Mouse (Mus musculus) forebrain, embryonic 11.5 days (tissue): ENCODE measurements at regions not wholly inside any gene's neighbourhood (a gene's known extent, or its start where the extent isn't known, plus 50 kb on each side); places are given as distances from the start of the nearest gene placed in this dataset.

ENCODE experiments used
- ATAC-seq: fragments of 200-750 bp; cut with Nextera tagmentation; replicated peaks from 2 replicates; pipeline ENCODE4 v1.8.0; 2017; ENCODE audit warnings: moderate TSS enrichment; ENCODE audit not compliant: low FRiP score
- DNase-seq: peaks from one replicate; pipeline ENCODE4 v3.0.0-alpha.2; 2017; ENCODE audit warnings: low spot score
- H3K27ac ChIP-seq: fragments of 300-500 bp; sonication (generic); 2 replicates; pipeline ENCODE4 v1.5.1; 2014; ENCODE audit warnings: low read depth, low read length
- H3K27me3 ChIP-seq: fragments of 300-500 bp; sonication (generic); 2 replicates; pipeline ENCODE4 v1.6.1; 2014; ENCODE audit warnings: mild to moderate bottlenecking, low read length, mixed read lengths; ENCODE audit not compliant: control insufficient read depth, insufficient read depth
- H3K36me3 ChIP-seq: fragments of 300-500 bp; sonication (generic); 2 replicates; pipeline ENCODE4 v1.6.1; 2014; ENCODE audit warnings: mild to moderate bottlenecking, low read length, moderate library complexity, mixed read lengths; ENCODE audit not compliant: control insufficient read depth, insufficient read depth
- H3K4me1 ChIP-seq: fragments of 300-500 bp; sonication (generic); replicated peaks from 2 replicates; pipeline ENCODE4 v1.6.1; 2014; ENCODE audit warnings: low read length, mixed read lengths; ENCODE audit not compliant: control insufficient read depth, insufficient read depth
- H3K4me2 ChIP-seq: fragments of 300-500 bp; sonication (generic); 2 replicates; pipeline ENCODE4 v1.6.1; 2014; ENCODE audit warnings: low read depth, mild to moderate bottlenecking, low read length, moderate library complexity, mixed read lengths; ENCODE audit not compliant: severe bottlenecking
- H3K4me3 ChIP-seq: fragments of 300-500 bp; sonication (generic); 2 replicates; pipeline ENCODE4 v1.5.1; 2014; ENCODE audit warnings: low read depth, low read length
- H3K9ac ChIP-seq: fragments of 300-500 bp; sonication (generic); 2 replicates; pipeline ENCODE4 v1.6.1; 2014; ENCODE audit warnings: low read length
- H3K9me3 ChIP-seq: fragments of 300-500 bp; sonication (generic); 2 replicates; pipeline ENCODE4 v1.6.1; 2016; ENCODE audit warnings: low read length, mixed read lengths; ENCODE audit not compliant: control insufficient read depth
- WGBS: fragments of 180-500 bp; shearing (Covaris S2); extraction: QIAGEN DNeasy Blood & Tissue Kit; methylation state at CpG from one replicate; pipeline ENCODE4 v1.1.7; 2014; 5-methylcytosine and 5-hydroxymethylcytosine counted together

DNA sequence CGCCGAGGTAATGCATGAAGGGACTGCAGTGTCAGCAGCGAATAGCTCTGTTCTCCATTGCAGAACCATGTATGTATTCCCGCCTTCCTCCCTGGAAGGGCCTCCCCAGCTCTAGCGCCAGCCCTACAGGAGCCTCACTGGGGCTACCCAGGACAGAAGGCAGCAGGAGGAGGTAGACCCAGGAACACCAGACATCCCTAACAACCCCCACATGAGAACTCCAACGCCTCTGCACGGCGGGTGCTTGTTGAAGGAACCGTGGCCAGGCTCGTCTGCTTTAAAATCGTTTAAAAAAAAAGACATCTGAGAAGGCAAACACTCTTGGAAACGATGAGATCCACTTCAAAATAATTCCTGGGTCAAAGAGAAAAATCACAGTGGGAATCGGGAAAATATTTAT, 194.3 kb downstream of the Mroh4 start:
- Histone ChIP-seq H3K36me3 (no peaks in the 10 kb centered on the region), H3K9ac (no peak overlapping the region), H3K27me3 (no peaks in the 10 kb centered on the region), H3K27ac (no peak overlapping the region), H3K9me3 (no peaks in the 10 kb centered on the region), H3K4me2 (no peak overlapping the region), H3K4me1 (no peaks in the 10 kb centered on the region), H3K4me3 (no peak overlapping the region)
- no peak for DNase-seq
- no peak for ATAC-seq
- WGBS: 81% methylated on average over 13 of the region's 13 CpGs

DNA sequence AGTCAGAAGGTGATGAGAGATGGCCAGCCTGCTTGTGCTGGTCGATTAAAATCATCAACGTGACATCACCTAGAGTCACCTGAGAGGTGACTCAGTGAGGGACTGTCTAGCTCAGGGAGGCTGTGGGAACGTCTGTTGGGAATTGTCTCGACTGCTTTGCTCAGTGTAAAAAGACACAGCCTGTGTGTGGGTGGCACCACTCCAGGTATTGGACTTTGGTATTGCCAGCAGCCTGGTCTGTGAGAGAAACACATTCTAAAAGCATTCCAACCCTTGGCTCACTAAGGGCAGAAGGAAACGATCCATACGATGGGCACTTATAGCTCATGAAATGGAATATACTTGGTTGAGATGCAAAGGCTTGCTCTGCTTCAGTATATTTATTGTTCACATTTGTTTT, 209.2 kb downstream of the Mroh4 start:
- H3K4me3 ChIP-seq: no peak overlapping the region
- ATAC-seq (no peak), DNase-seq (no peak)
- H3K27me3 ChIP-seq: no peaks in the 10 kb centered on the region
- no peaks in the 10 kb centered on the region for H3K36me3 ChIP-seq
- no peak overlapping the region for H3K4me2 ChIP-seq
- H3K9ac ChIP-seq: no peak overlapping the region
- H3K9me3 ChIP-seq: no peaks in the 10 kb centered on the region
- 86% methylated on average over 6 of the region's 6 CpGs for WGBS
- H3K27ac ChIP-seq: no peak overlapping the region
- no peaks in the 10 kb centered on the region for H3K4me1 ChIP-seq

GRCm38 (mm10) chr15:74423001-74423400, 213.2 kb downstream of the Mroh4 start:
- Histone ChIP-seq H3K27ac (no peak overlapping the region), H3K36me3 (no peaks in the 10 kb centered on the region), H3K4me3 (no peak overlapping the region), H3K9me3 (no peaks in the 10 kb centered on the region), H3K27me3 (no peaks in the 10 kb centered on the region), H3K4me1 (no peaks in the 10 kb centered on the region), H3K9ac (no peak overlapping the region), H3K4me2 (no peak overlapping the region)
- DNase-seq: no peak
- ATAC-seq: no peak
- 88% methylated on average over 3 of the region's 3 CpGs for WGBS

DNA sequence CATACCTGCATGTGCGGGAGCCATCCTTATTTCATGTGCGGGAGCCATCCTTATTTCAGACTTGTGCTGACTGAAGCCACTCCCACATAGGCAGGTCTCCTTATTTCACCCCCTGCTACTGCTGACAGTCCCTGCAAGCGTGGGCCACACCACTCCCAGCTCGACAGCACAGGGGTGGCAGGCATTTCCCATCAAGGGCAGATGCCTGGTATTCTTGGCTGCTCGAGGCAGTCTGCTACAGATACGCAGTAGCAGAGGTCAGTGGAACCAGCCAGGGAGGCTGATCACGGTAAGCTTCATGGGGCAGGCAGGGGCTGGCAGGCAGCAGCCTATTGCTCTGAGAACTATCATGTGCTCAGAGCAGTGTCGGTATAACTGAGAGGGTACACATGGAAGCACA, 215.6 kb downstream of the Mroh4 start:
- no peak overlapping the region for H3K4me3 ChIP-seq
- ATAC-seq (no peak), DNase-seq (no peak)
- WGBS: 80% methylated on average over 8 of the region's 8 CpGs
- H3K9ac ChIP-seq: no peak overlapping the region
- H3K9me3 ChIP-seq: no peaks in the 10 kb centered on the region
- no peak overlapping the region for H3K27ac ChIP-seq
- no peaks in the 10 kb centered on the region for H3K4me1 ChIP-seq
- no peaks in the 10 kb centered on the region for H3K36me3 ChIP-seq
- no peak overlapping the region for H3K4me2 ChIP-seq
- no peaks in the 10 kb centered on the region for H3K27me3 ChIP-seq

GRCm38 (mm10) chr15:74418635-74419034, 217.5 kb downstream of the Mroh4 start:
- H3K4me1 ChIP-seq: no peaks in the 10 kb centered on the region
- DNase-seq (no peak), ATAC-seq (no peak)
- H3K4me2 ChIP-seq: no peak overlapping the region
- WGBS: 86% methylated on average over 7 of the region's 7 CpGs
- no peaks in the 10 kb centered on the region for H3K27me3 ChIP-seq
- no peaks in the 10 kb centered on the region for H3K36me3 ChIP-seq
- no peak overlapping the region for H3K9ac ChIP-seq
- H3K27ac ChIP-seq: no peak overlapping the region
- H3K9me3 ChIP-seq: no peaks in the 10 kb centered on the region
- H3K4me3 ChIP-seq: no peak overlapping the region

DNA sequence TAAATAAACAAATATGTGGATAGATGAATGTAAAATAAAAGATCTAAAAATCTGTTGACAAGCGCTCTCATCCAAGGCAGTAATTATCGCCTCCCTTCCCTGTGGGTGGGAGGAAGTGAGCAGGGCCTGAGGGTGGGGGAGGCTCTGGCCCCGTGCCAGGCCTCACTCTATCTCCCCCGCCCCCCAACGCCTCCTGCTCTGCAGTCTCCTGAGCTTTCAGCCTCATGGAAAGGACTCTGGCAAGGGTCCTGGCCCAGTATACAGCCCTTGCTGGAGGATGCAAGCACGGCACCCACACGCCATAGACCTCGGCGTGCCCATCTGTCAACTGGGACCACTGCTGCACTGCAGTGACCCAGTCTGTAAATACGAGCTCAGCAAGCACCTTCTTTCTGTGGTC, 222.9 kb downstream of the Mroh4 start:
- Histone ChIP-seq H3K27ac (no peak overlapping the region), H3K9me3 (no peaks in the 10 kb centered on the region), H3K27me3 (no peaks in the 10 kb centered on the region), H3K4me3 (no peak overlapping the region), H3K36me3 (no peaks in the 10 kb centered on the region), H3K4me2 (no peak overlapping the region), H3K9ac (no peak overlapping the region), H3K4me1 (no peaks in the 10 kb centered on the region; the same call in 1 of the 2 replicates)
- no peak for ATAC-seq
- no peak for DNase-seq
- WGBS: 68% methylated on average over 10 of the region's 10 CpGs

DNA sequence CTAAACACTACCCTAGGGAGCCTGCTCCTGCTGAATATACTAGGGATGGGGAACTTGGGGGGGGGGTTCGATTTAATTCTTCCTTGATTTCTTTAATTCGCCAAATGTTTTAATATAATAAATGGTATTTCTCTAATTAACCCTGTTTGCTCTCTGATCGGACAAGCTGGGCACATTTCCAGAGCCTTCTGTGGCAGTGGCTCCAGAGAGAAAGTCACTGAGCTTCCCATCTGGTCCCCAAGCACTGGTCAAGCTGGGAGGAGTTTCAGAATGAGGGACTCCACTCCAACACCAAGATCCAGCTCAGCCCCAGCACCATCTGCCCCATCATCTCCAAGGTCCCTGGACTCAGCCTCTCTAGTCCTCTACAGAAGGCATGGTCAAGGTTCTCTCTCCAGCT, 223.9 kb downstream of the Mroh4 start:
- H3K27ac ChIP-seq: no peak overlapping the region
- H3K36me3 ChIP-seq: no peaks in the 10 kb centered on the region
- no peak overlapping the region for H3K4me3 ChIP-seq
- no peak overlapping the region for H3K4me2 ChIP-seq
- 95% methylated on average over 3 of the region's 3 CpGs for WGBS
- ATAC-seq (no peak), DNase-seq (no peak)
- no peaks in the 10 kb centered on the region for H3K27me3 ChIP-seq
- no peak overlapping the region for H3K9ac ChIP-seq
- H3K4me1 ChIP-seq: no peaks in the 10 kb centered on the region; the same call in 1 of the 2 replicates
- H3K9me3 ChIP-seq: no peaks in the 10 kb centered on the region

DNA sequence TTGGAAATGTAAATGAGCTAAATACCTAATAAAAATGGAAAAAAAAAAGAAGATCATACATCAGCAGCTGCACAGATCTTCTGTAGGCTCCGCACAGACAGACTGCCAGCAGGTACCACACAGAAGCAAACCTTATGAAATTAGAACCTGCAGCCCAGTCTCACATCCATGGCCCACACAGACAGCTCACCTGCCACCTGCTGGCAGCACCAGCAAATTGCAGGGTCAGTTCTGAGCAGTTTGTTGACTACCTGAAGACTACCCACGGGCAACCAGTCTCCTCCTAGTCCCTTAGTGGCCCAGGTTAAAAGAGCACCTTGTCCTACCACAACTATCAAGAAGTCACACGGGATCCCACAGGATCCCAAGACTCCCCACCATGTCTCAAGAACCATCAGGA, 225.1 kb downstream of the Mroh4 start:
- DNase-seq (peak; percentile 66), ATAC-seq (no peak)
- WGBS: 80% methylated on average over 3 of the region's 3 CpGs
- Histone ChIP-seq H3K4me3 (no peak overlapping the region), H3K9ac (no peak overlapping the region), H3K36me3 (no peaks in the 10 kb centered on the region), H3K27ac (no peak overlapping the region), H3K4me2 (no peak overlapping the region), H3K4me1 (no peaks in the 10 kb centered on the region; the same call in 1 of the 2 replicates), H3K9me3 (no peaks in the 10 kb centered on the region), H3K27me3 (no peaks in the 10 kb centered on the region)

GRCm38 (mm10) chr15:74404866-74405265, 231.3 kb downstream of the Mroh4 start:
- H3K27ac ChIP-seq: no peak overlapping the region
- no peaks in the 10 kb centered on the region for H3K9me3 ChIP-seq
- ATAC-seq: no peak
- H3K4me1 ChIP-seq: no peaks in the 10 kb centered on the region
- H3K4me3 ChIP-seq: no peak overlapping the region
- H3K27me3 ChIP-seq: no peaks in the 10 kb centered on the region
- no peak overlapping the region for H3K4me2 ChIP-seq
- no peaks in the 10 kb centered on the region for H3K36me3 ChIP-seq
- no peak for DNase-seq
- H3K9ac ChIP-seq: no peak overlapping the region
- WGBS: 83% methylated on average over 6 of the region's 6 CpGs
